Mouse (Mus musculus) mouse trophoblast stem cell (cell line): ENCODE measurements around the gene Snap29.

ENCODE experiments used
- in situ Hi-C, 2 experiments: fragments of 300-500 bp; cut with MseI, MboI; formaldehyde crosslinking; loops; 2 replicates in 1 of 2; 3 replicates in 1 of 2; pipeline ENCODE4 v1.15.1; 2025

Snap29 gene

GRCm38 (mm10) chr16:17474091-17474490, 68.3 kb downstream of the Snap29 start:
- in situ Hi-C loops: no loop called here

GRCm38 (mm10) chr16:17474761-17475160, 69.0 kb downstream of the Snap29 start:
- in situ Hi-C loops: no loop called here

GRCm38 (mm10) chr16:17475326-17475725, 69.5 kb downstream of the Snap29 start:
- in situ Hi-C loops: no loop called here

GRCm38 (mm10) chr16:17478331-17478943, 72.7 kb downstream of the Snap29 start:
- in situ Hi-C loops: no loop called here
